Mouse (Mus musculus): Measurements from ENCODE around the gene Aldh5a1. TPM values are rescaled to one million over a fixed set of nuclear protein-coding genes. Genes with fewer than 3 reads are reported as not detected.

Gene Aldh5a1
- polyA plus RNA-seq, 1 experiment from 2014 or later = 14.4 TPM

DNA sequence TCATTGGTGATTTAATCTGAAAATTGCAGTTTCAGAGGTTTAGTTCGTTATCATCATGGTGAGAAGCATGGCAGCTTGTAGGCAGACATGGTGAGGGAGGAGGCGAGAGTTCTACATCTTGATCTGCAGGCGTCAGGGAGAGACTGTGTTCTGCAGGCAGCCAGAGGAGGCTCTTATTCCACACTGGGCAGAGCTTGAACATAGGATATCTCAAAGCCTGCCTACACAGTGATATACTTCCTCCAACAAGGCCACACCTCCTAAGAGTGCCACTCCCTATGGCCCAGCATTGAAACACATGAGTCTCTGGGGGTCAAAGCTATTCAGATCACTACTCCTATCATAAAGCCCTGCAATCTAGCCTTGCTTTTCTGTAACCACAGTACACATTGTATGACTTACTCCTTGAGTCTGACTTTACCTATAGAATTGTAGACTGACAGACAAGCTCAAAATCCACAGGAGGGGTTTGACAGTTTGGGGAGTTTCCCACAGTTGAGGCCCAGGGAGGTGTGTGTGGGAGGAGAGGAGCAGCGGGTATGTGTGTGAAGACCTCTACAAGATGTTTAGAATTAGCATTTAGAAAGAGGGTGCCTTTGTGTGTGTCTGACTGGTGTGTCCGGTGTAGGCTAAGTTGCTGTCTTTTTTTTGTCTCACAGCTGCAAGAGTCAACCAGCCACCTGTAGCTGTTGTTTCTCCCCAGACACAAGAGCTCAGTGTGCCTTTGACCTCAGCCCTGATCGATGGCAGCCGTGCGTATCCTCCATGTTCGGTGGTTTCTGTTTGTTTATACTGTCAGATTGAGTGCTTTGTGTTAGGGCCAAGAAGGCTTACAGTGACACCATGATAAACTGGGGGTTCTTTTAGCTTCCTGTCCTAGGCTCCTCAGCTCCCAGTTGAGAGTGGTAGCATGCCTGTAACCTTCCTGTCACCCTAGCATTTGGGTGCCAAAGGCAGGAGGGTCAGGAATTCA, 70.7 kb downstream of the Aldh5a1 start:
- H3K9ac ChIP-seq (ENCODE audit: low read length) = no peak overlapping the region
- no peak overlapping the region for H3K4me3 ChIP-seq (ENCODE audit: control insufficient read depth in 1 of 2, insufficient read depth in 1 of 2, low read depth in 1 of 2, low read length in 2 of 2)
- H3K36me3 ChIP-seq (ENCODE audit: control insufficient read depth, insufficient read depth, low read length) = no peaks in the 10 kb centered on the region
- H3K4me1 ChIP-seq (ENCODE audit: control insufficient read depth in 2 of 2, insufficient read depth in 2 of 2, low read length in 2 of 2) = 0 out of 4 replicates have a peak, but pooled peaks cover 0 to 3% of the 10 kb centered on the region in 2 experiments
- no peak; the same call in 1 of the 2 replicates for ATAC-seq (ENCODE audit: insufficient number of reproducible peaks, insufficient read depth, low FRiP score, low read depth)
- no peaks in the 10 kb centered on the region for H3K9me3 ChIP-seq (ENCODE audit: control insufficient read depth, low read length)
- H3K4me2 ChIP-seq (ENCODE audit: low read length) = no peak overlapping the region
- no peak overlapping the region for H3K27ac ChIP-seq (replicated peaks in 1 of 2; ENCODE audit: control insufficient read depth in 1 of 2, insufficient read depth in 1 of 2, low read depth in 2 of 2, low read length in 2 of 2)
- H3K27me3 ChIP-seq (ENCODE audit: control insufficient read depth, insufficient read depth, low read length) = no peaks in the 10 kb centered on the region
- WGBS = 66% methylated on average over 9 of the region's 9 CpGs

- no peak for ATAC-seq (ENCODE audit: insufficient number of reproducible peaks, insufficient read depth, low FRiP score, low read depth)
- Histone ChIP-seq H3K9me3 (ENCODE audit: control insufficient read depth, low read length) (no peaks in the 10 kb centered on the region), H3K9ac (ENCODE audit: low read length) (no peak overlapping the region), H3K4me1 (ENCODE audit: control insufficient read depth in 2 of 2, insufficient read depth in 2 of 2, low read length in 2 of 2) (0 out of 4 replicates have a peak, but pooled peaks cover 0 to 3% of the 10 kb centered on the region in 2 experiments), H3K4me2 (ENCODE audit: low read length) (no peak overlapping the region), H3K36me3 (ENCODE audit: control insufficient read depth, insufficient read depth, low read length) (no peaks in the 10 kb centered on the region), H3K27me3 (ENCODE audit: control insufficient read depth, insufficient read depth, low read length) (no peaks in the 10 kb centered on the region), H3K4me3 (ENCODE audit: control insufficient read depth in 1 of 2, insufficient read depth in 1 of 2, low read depth in 1 of 2, low read length in 2 of 2) (no peak overlapping the region), H3K27ac (replicated peaks in 1 of 2; ENCODE audit: control insufficient read depth in 1 of 2, insufficient read depth in 1 of 2, low read depth in 2 of 2, low read length in 2 of 2) (no peak overlapping the region)
- WGBS = 59% methylated on average over 7 of the region's 7 CpGs
Measured at GRCm38 (mm10) chr13:24862520-24862919, 74.9 kb downstream of the Aldh5a1 start.

- no peak overlapping the region for H3K9ac ChIP-seq (ENCODE audit: low read length)
- no peaks in the 10 kb centered on the region for H3K36me3 ChIP-seq (ENCODE audit: control insufficient read depth, insufficient read depth, low read length)
- H3K9me3 ChIP-seq (ENCODE audit: control insufficient read depth, low read length) = no peaks in the 10 kb centered on the region
- 0 out of 4 replicates have a peak, but pooled peaks cover 0 to 6% of the 10 kb centered on the region in 2 experiments for H3K4me1 ChIP-seq (ENCODE audit: control insufficient read depth in 2 of 2, insufficient read depth in 2 of 2, low read length in 2 of 2)
- H3K27ac ChIP-seq (replicated peaks in 1 of 2; ENCODE audit: control insufficient read depth in 1 of 2, insufficient read depth in 1 of 2, low read depth in 2 of 2, low read length in 2 of 2) = no peak overlapping the region
- 64% methylated on average over 7 of the region's 7 CpGs for WGBS
- no peak overlapping the region for H3K4me3 ChIP-seq (ENCODE audit: control insufficient read depth in 1 of 2, insufficient read depth in 1 of 2, low read depth in 1 of 2, low read length in 2 of 2)
- H3K27me3 ChIP-seq (ENCODE audit: control insufficient read depth, insufficient read depth, low read length) = no peaks in the 10 kb centered on the region
- no peak for ATAC-seq (ENCODE audit: insufficient number of reproducible peaks, insufficient read depth, low FRiP score, low read depth)
- H3K4me2 ChIP-seq (ENCODE audit: low read length) = no peak overlapping the region
Measured at GRCm38 (mm10) chr13:24862021-24862420, 75.4 kb downstream of the Aldh5a1 start.

DNA sequence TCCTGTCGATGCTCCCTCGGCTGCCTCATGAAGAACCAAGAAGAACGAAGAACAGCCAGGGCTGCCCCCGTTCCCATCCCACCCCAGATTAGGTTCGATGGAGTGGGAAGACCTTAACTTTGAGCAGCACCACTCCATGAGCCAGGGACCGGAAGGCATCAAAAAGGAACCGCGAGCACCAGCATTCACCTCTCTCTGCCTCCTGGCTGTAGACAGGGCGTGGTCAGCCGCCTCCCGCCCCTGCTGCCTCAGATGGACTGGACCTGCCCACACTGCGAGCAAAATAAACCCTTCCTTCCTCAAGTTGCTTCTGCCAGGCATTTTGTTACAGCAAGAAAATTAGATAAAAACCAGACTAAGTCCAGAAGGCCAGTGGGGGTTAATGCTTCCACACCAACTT, 76.4 kb downstream of the Aldh5a1 start:
- 0 out of 4 replicates have a peak, but pooled peaks cover 0 to 6% of the 10 kb centered on the region in 2 experiments for H3K4me1 ChIP-seq (ENCODE audit: control insufficient read depth in 2 of 2, insufficient read depth in 2 of 2, low read length in 2 of 2)
- no peaks in the 10 kb centered on the region for H3K27me3 ChIP-seq (ENCODE audit: control insufficient read depth, insufficient read depth, low read length)
- no peak overlapping the region for H3K4me2 ChIP-seq (ENCODE audit: low read length)
- H3K27ac ChIP-seq (replicated peaks in 1 of 2; ENCODE audit: control insufficient read depth in 1 of 2, insufficient read depth in 1 of 2, low read depth in 2 of 2, low read length in 2 of 2) = no peak overlapping the region
- H3K9ac ChIP-seq (ENCODE audit: low read length) = no peak overlapping the region
- no peaks in the 10 kb centered on the region for H3K36me3 ChIP-seq (ENCODE audit: control insufficient read depth, insufficient read depth, low read length)
- no peak overlapping the region for H3K4me3 ChIP-seq (ENCODE audit: control insufficient read depth in 1 of 2, insufficient read depth in 1 of 2, low read depth in 1 of 2, low read length in 2 of 2)
- 67% methylated on average over 12 of the region's 12 CpGs for WGBS
- ATAC-seq (ENCODE audit: insufficient number of reproducible peaks, insufficient read depth, low FRiP score, low read depth) = no peak
- H3K9me3 ChIP-seq (ENCODE audit: control insufficient read depth, low read length) = no peaks in the 10 kb centered on the region

DNA sequence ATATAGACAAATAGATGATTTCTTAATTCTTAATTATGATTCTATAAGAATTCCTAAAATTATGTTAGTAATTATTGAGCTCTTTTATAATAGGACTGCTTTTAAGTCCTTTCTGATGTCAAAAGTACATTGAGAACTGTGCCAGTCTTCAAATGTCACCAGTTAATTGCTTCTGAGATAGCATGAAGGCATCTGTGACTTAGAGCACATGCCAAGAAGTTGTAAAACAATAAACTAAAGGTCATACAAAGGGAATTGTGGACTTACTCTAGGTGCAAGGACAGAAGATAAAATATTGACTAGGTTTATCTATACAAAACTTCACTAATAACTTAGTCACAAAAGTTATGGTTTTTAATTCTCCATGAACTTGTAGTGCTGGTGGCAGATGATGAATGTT, 78.3 kb downstream of the Aldh5a1 start:
- Histone ChIP-seq H3K9me3 (ENCODE audit: control insufficient read depth, low read length) (no peaks in the 10 kb centered on the region), H3K4me2 (ENCODE audit: low read length) (no peak overlapping the region), H3K27ac (replicated peaks in 1 of 2; ENCODE audit: control insufficient read depth in 1 of 2, insufficient read depth in 1 of 2, low read depth in 2 of 2, low read length in 2 of 2) (no peak overlapping the region), H3K36me3 (ENCODE audit: control insufficient read depth, insufficient read depth, low read length) (no peaks in the 10 kb centered on the region), H3K4me3 (ENCODE audit: control insufficient read depth in 1 of 2, insufficient read depth in 1 of 2, low read depth in 1 of 2, low read length in 2 of 2) (no peak overlapping the region), H3K9ac (ENCODE audit: low read length) (no peak overlapping the region), H3K27me3 (ENCODE audit: control insufficient read depth, insufficient read depth, low read length) (no peaks in the 10 kb centered on the region), H3K4me1 (ENCODE audit: control insufficient read depth in 2 of 2, insufficient read depth in 2 of 2, low read length in 2 of 2) (0 out of 4 replicates have a peak, but pooled peaks cover 0 to 6% of the 10 kb centered on the region in 2 experiments)
- ATAC-seq (ENCODE audit: insufficient number of reproducible peaks, insufficient read depth, low FRiP score, low read depth) = no peak

Other genes starting within 250 kb of the Aldh5a1 start
- gene Armh2, start 196.4 kb downstream of the Aldh5a1 start, polyA plus RNA-seq (2014; fragmentation: Nextera tagmentation; extraction: Ambion mirVana) = not detected in 2 replicates
- 108 and 112 TPM in 2 replicates for gene Gmnn, start 175.7 kb downstream of the Aldh5a1 start, polyA plus RNA-seq (2014; fragmentation: Nextera tagmentation; extraction: Ambion mirVana)
- 19.0 and 22.6 TPM in 2 replicates for gene BC005537, start 136.0 kb downstream of the Aldh5a1 start, polyA plus RNA-seq (2014; fragmentation: Nextera tagmentation; extraction: Ambion mirVana)
- 312 and 318 TPM in 2 replicates for gene Acot13, start 106.1 kb downstream of the Aldh5a1 start, polyA plus RNA-seq (2014; fragmentation: Nextera tagmentation; extraction: Ambion mirVana)
- gene Tdp2, start 106.0 kb downstream of the Aldh5a1 start, polyA plus RNA-seq (2014; fragmentation: Nextera tagmentation; extraction: Ambion mirVana) = 31.4 and 32.0 TPM in 2 replicates
- gene D130043K22Rik, start 92.5 kb downstream of the Aldh5a1 start, polyA plus RNA-seq (2014; fragmentation: Nextera tagmentation; extraction: Ambion mirVana) = 0.04 and 0.15 TPM in 2 replicates
- 0.20 and 0.27 TPM in 2 replicates for gene Gpld1, start 5.5 kb upstream of the Aldh5a1 start, polyA plus RNA-seq (2014; fragmentation: Nextera tagmentation; extraction: Ambion mirVana)
- gene Mrs2, start 82.7 kb upstream of the Aldh5a1 start, polyA plus RNA-seq (2014; fragmentation: Nextera tagmentation; extraction: Ambion mirVana) = 19.2 and 21.7 TPM in 2 replicates
- gene Dcdc2a, start 118.3 kb upstream of the Aldh5a1 start, polyA plus RNA-seq (2014; fragmentation: Nextera tagmentation; extraction: Ambion mirVana) = 0.50 and 0.77 TPM in 2 replicates

All from heart, embryonic 14.5 days (tissue).